Mouse (Mus musculus) small intestine, adult 2 months (tissue): ENCODE results near the gene H1foo. TPM values are rescaled to one million over a fixed set of nuclear protein-coding genes. Genes with fewer than 3 reads are reported as not detected.

Experiments used
- H3K27ac ChIP-seq: fragments of 200-500 bp; 2 replicates; pipeline ENCODE4 v1.5.1; 2012; ENCODE audit warnings: low read depth, low read length, control low read depth, inconsistent platforms; ENCODE audit not compliant: insufficient read depth
- H3K27me3 ChIP-seq: fragments of 200-500 bp; 2 replicates; pipeline ENCODE4 v1.6.1; 2012; ENCODE audit warnings: mild to moderate bottlenecking, moderate library complexity, low read length, inconsistent platforms; ENCODE audit not compliant: control insufficient read depth, insufficient read depth
- H3K36me3 ChIP-seq: fragments of 200-500 bp; 2 replicates; pipeline ENCODE4 v1.6.1; 2012; ENCODE audit warnings: mild to moderate bottlenecking, low read length, control low read depth, inconsistent platforms; ENCODE audit not compliant: control insufficient read depth, insufficient read depth
- H3K4me1 ChIP-seq: fragments of 200-500 bp; 2 replicates; pipeline ENCODE4 v1.6.1; 2012; ENCODE audit warnings: low read length, inconsistent platforms, mixed read lengths; ENCODE audit not compliant: control insufficient read depth, insufficient read depth, insufficient read length
- H3K4me3 ChIP-seq: fragments of 200-500 bp; 2 replicates; pipeline ENCODE4 v1.5.1; 2012; ENCODE audit warnings: low read depth, mild to moderate bottlenecking, control low read depth, inconsistent platforms, low read length, moderate library complexity
- CTCF ChIP-seq: fragments of 200-500 bp; IDR thresholded peaks from 2 replicates; pipeline ENCODE4 v1.5.1; 2012; ENCODE audit warnings: low read depth, mild to moderate bottlenecking, control low read depth, inconsistent platforms, low read length, moderate library complexity, mixed read lengths; ENCODE audit not compliant: insufficient replicate concordance, insufficient read length; ENCODE audit errors: extremely low read depth
- POLR2A ChIP-seq: fragments of 200-500 bp; IDR thresholded peaks from 2 replicates; pipeline ENCODE4 v1.6.1; 2012; ENCODE audit warnings: low read depth, mild to moderate bottlenecking, control low read depth, inconsistent platforms, low read length, moderate library complexity
- WGBS: fragments of 180-500 bp; shearing (Covaris S2); methylation state at CpG from one replicate; pipeline ENCODE4 v1.1.7; 2018; 5-methylcytosine and 5-hydroxymethylcytosine counted together
- polyA plus RNA-seq: library from polyadenylated mRNA; depleted of rRNA; stranded (reverse); fragments of >200 nt; gene quantifications from 2 replicates; pipeline ENCODE4 v1.2.3, GENCODE M21; 2012

H1foo gene
- polyA plus RNA-seq, 1 experiment: not detected

GRCm38 (mm10) chr6:115975606-115976005 lies 30.9 kb downstream of the H1foo start:
- Histone ChIP-seq H3K4me3 (no peak overlapping the region), H3K27me3 (no peaks in the 10 kb centered on the region), H3K36me3 (no peaks in the 10 kb centered on the region), H3K27ac (no peak overlapping the region), H3K4me1 (peaks cover 5% of the 10 kb centered on the region)
- WGBS: 73% methylated on average over 8 of the region's 8 CpGs
- TF ChIP-seq CTCF (no peak), POLR2A (no peak)

- Histone ChIP-seq H3K27ac (no peak overlapping the region), H3K27me3 (no peaks in the 10 kb centered on the region), H3K4me1 (no peaks in the 10 kb centered on the region; the same call in 1 of the 2 replicates), H3K36me3 (no peaks in the 10 kb centered on the region), H3K4me3 (no peak overlapping the region)
- TF ChIP-seq POLR2A (no peak), CTCF (no peak)
- WGBS: 60% methylated on average over 15 of the region's 15 CpGs
These were observed 33.1 kb downstream of the H1foo start for GRCm38 (mm10) chr6:115977810-115978209.

GRCm38 (mm10) chr6:115978596-115978995 lies 33.9 kb downstream of the H1foo start:
- no peak overlapping the region for H3K4me3 ChIP-seq
- H3K36me3 ChIP-seq: no peaks in the 10 kb centered on the region
- H3K4me1 ChIP-seq: no peaks in the 10 kb centered on the region; the same call in 1 of the 2 replicates
- H3K27me3 ChIP-seq: no peaks in the 10 kb centered on the region
- TF ChIP-seq CTCF (no peak), POLR2A (no peak)
- 71% methylated on average over 8 of the region's 8 CpGs for WGBS
- no peak overlapping the region for H3K27ac ChIP-seq

GRCm38 (mm10) chr6:115982889-115983288 lies 38.2 kb downstream of the H1foo start:
- Histone ChIP-seq H3K27ac (no peak overlapping the region; the same call in 1 of the 2 replicates), H3K4me3 (no peak overlapping the region), H3K36me3 (no peaks in the 10 kb centered on the region), H3K4me1 (peaks cover 5% of the 10 kb centered on the region), H3K27me3 (no peaks in the 10 kb centered on the region)
- WGBS: 63% methylated on average over 7 of the region's 7 CpGs
- TF ChIP-seq CTCF (no peak), POLR2A (no peak)

GRCm38 (mm10) chr6:115983306-115984038 lies 38.7 kb downstream of the H1foo start:
- 75% methylated on average over 12 of the region's 12 CpGs for WGBS
- no peak overlapping the region for H3K4me3 ChIP-seq
- H3K36me3 ChIP-seq: no peaks in the 10 kb centered on the region
- H3K27me3 ChIP-seq: no peaks in the 10 kb centered on the region
- peaks cover 5% of the 10 kb centered on the region for H3K4me1 ChIP-seq
- H3K27ac ChIP-seq: peak overlapping the region; percentile 13; the same call in 1 of the 2 replicates
- TF ChIP-seq POLR2A (no peak), CTCF (no peak)

- Histone ChIP-seq H3K4me1 (peaks cover 8% of the 10 kb centered on the region), H3K36me3 (no peaks in the 10 kb centered on the region), H3K27me3 (no peaks in the 10 kb centered on the region), H3K27ac (no peak overlapping the region), H3K4me3 (no peak overlapping the region)
- WGBS: 73% methylated on average over 7 of the region's 7 CpGs
- TF ChIP-seq POLR2A (no peak), CTCF (no peak)
These were observed 39.8 kb downstream of the H1foo start for GRCm38 (mm10) chr6:115984580-115984979.

GRCm38 (mm10) chr6:115985622-115986021 lies 40.9 kb downstream of the H1foo start:
- TF ChIP-seq CTCF: no peak
- no peak for TF ChIP-seq POLR2A
- H3K27ac ChIP-seq: no peak overlapping the region

More at GRCm38 (mm10) chr6:115985622-115986021, 40.9 kb downstream of the H1foo start:
- Histone ChIP-seq H3K4me1 (peaks cover 9% of the 10 kb centered on the region), H3K36me3 (no peaks in the 10 kb centered on the region), H3K27me3 (no peaks in the 10 kb centered on the region), H3K4me3 (no peak overlapping the region)
- WGBS: 65% methylated on average over 9 of the region's 9 CpGs
